Mouse (Mus musculus) midbrain, embryonic 14.5 days (tissue): Measurements from ENCODE around the gene Ppfibp2. TPM values are rescaled to one million over a fixed set of nuclear protein-coding genes. Genes with fewer than 3 reads are reported as not detected.

Experiments
- polyA plus RNA-seq: library from polyadenylated mRNA; unstranded; fragments of >200 nt; fragmentation: Nextera tagmentation; extraction: Ambion mirVana; gene quantifications from 2 replicates; pipeline ENCODE4 v1.2.1, GENCODE M21; 2014

Gene Ppfibp2
- polyA plus RNA-seq, 1 experiment from 2014 or later: 1.0 TPM

Other genes starting within 250 kb of the Ppfibp2 start
- gene Syt9, start 224.5 kb upstream of the Ppfibp2 start, polyA plus RNA-seq: 9.7 and 10.6 TPM in 2 replicates
- 0.16 and 1.4 TPM in 2 replicates for gene Olfml1, start 27.8 kb upstream of the Ppfibp2 start, polyA plus RNA-seq
- not detected in 2 replicates for gene 5330417H12Rik, start 30.0 kb downstream of the Ppfibp2 start, polyA plus RNA-seq
- not detected in 2 replicates for gene Cyb5r2, start 162.8 kb downstream of the Ppfibp2 start, polyA plus RNA-seq
- gene Ovch2, start 206.0 kb downstream of the Ppfibp2 start, polyA plus RNA-seq: not detected in 2 replicates
- not detected in 2 replicates for gene Olfr467, start 217.1 kb downstream of the Ppfibp2 start, polyA plus RNA-seq
- not detected in 2 replicates for gene Olfr469, start 230.3 kb downstream of the Ppfibp2 start, polyA plus RNA-seq